Comparison of ENCODE assay signal across 21 mouse cellular contexts in genomic region chr3:148448888-148449287, GRCm38 (mm10).
DNase-seq lines count a peak whose midpoint lies in the region; ATAC-seq lines count a peak whose summit lies in the region.
"Had no signal": no experiment of that assay in that cellular context is flagged by ENCODE, and none has a peak within 500 bp of the region (broad histone marks: within the 10 kb centered on the region; RNA-seq: fewer than 3 reads in every experiment).

No protein-coding gene starts in this region.

- no peak overlapping the region for H3K9ac ChIP-seq in forebrain, embryonic 11.5 days (ENCODE audit: low read length)
- no peak overlapping the region for H3K9ac ChIP-seq in midbrain, embryonic 13.5 days (replicated peaks)
- H3K9ac ChIP-seq in midbrain, embryonic 11.5 days (ENCODE audit: low read length) = no peak overlapping the region
- H3K9ac ChIP-seq in forebrain, embryonic 14.5 days (ENCODE audit: low read length) = no peak overlapping the region
- H3K9ac ChIP-seq in kidney, embryonic 15.5 days = no peak overlapping the region
- H3K9ac ChIP-seq: heart, embryonic 12.5 days; heart, embryonic 15.5 days; hindbrain, embryonic 13.5 days had no signal

- no peak for DNase-seq in forebrain, embryonic 11.5 days (ENCODE audit: low spot score)
- no peak for DNase-seq in forebrain, embryonic 10.5 days (ENCODE audit: extremely low spot score, low spot score)
- no peak for DNase-seq in midbrain, embryonic 11.5 days (ENCODE audit: low spot score, missing footprints)
- DNase-seq in forebrain, embryonic 14.5 days (ENCODE audit: low spot score) = peak; percentile 52
- no peak for DNase-seq in kidney, adult 18-20 months
- DNase-seq: adrenal gland, postnatal 10 days; adrenal gland, postnatal 36 days; cerebellum, adult 18-20 months; cerebellum, adult 9-10 months; cerebellum, postnatal 14 days; gastrocnemius, postnatal 25 days; heart, adult 18-20 months; heart, postnatal 10 days; heart, postnatal 36 days had no signal

- no peak overlapping the region for H3K4me2 ChIP-seq in forebrain, embryonic 11.5 days (ENCODE audit: low read depth, low read length, severe bottlenecking)
- H3K4me2 ChIP-seq in midbrain, embryonic 13.5 days (replicated peaks) = no peak overlapping the region
- H3K4me2 ChIP-seq in midbrain, embryonic 11.5 days = no peak overlapping the region
- no peak overlapping the region for H3K4me2 ChIP-seq in forebrain, embryonic 14.5 days (ENCODE audit: low read length)
- no peak overlapping the region for H3K4me2 ChIP-seq in kidney, embryonic 15.5 days
- H3K4me2 ChIP-seq: heart, embryonic 12.5 days; heart, embryonic 15.5 days; hindbrain, embryonic 13.5 days had no signal

- no peaks in the 10 kb centered on the region for H3K27me3 ChIP-seq in forebrain, embryonic 11.5 days (ENCODE audit: control insufficient read depth, insufficient read depth, low read length)
- H3K27me3 ChIP-seq in forebrain, embryonic 10.5 days (ENCODE audit: poor library complexity, severe bottlenecking) = no peaks in the 10 kb centered on the region
- H3K27me3 ChIP-seq in midbrain, embryonic 13.5 days = no peaks in the 10 kb centered on the region
- H3K27me3 ChIP-seq in midbrain, embryonic 11.5 days (ENCODE audit: control insufficient read depth, insufficient read depth, low read length) = no peaks in the 10 kb centered on the region
- H3K27me3 ChIP-seq in forebrain, embryonic 14.5 days (replicated peaks; ENCODE audit: control insufficient read depth, insufficient read depth, low read length) = no peaks in the 10 kb centered on the region
- no peaks in the 10 kb centered on the region for H3K27me3 ChIP-seq in kidney, embryonic 15.5 days
- H3K27me3 ChIP-seq: hindbrain, embryonic 13.5 days; Patski had no signal

- H3K4me3 ChIP-seq in forebrain, embryonic 11.5 days (ENCODE audit: low read depth, low read length) = no peak overlapping the region
- H3K4me3 ChIP-seq in forebrain, embryonic 10.5 days = no peak overlapping the region
- H3K4me3 ChIP-seq in midbrain, embryonic 13.5 days (replicated peaks) = no peak overlapping the region
- H3K4me3 ChIP-seq in midbrain, embryonic 11.5 days (ENCODE audit: low read depth, low read length) = no peak overlapping the region
- no peak overlapping the region for H3K4me3 ChIP-seq in forebrain, embryonic 14.5 days (ENCODE audit: low read depth, low read length)
- H3K4me3 ChIP-seq in kidney, embryonic 15.5 days (replicated peaks) = no peak overlapping the region
- H3K4me3 ChIP-seq: heart, embryonic 12.5 days; heart, embryonic 15.5 days; hindbrain, embryonic 10.5 days; hindbrain, embryonic 13.5 days had no signal

- no peaks in the 10 kb centered on the region for H3K36me3 ChIP-seq in forebrain, embryonic 11.5 days (ENCODE audit: control insufficient read depth, insufficient read depth, low read length)
- no peaks in the 10 kb centered on the region for H3K36me3 ChIP-seq in forebrain, embryonic 10.5 days (replicated peaks)
- H3K36me3 ChIP-seq in midbrain, embryonic 13.5 days = no peaks in the 10 kb centered on the region
- no peaks in the 10 kb centered on the region for H3K36me3 ChIP-seq in midbrain, embryonic 11.5 days (ENCODE audit: control insufficient read depth, insufficient read depth, low read length)
- H3K36me3 ChIP-seq in forebrain, embryonic 14.5 days (ENCODE audit: control insufficient read depth, insufficient read depth, low read length) = no peaks in the 10 kb centered on the region
- H3K36me3 ChIP-seq in kidney, embryonic 15.5 days = no peaks in the 10 kb centered on the region
- H3K36me3 ChIP-seq: heart, embryonic 12.5 days; heart, embryonic 15.5 days; hindbrain, embryonic 10.5 days; hindbrain, embryonic 13.5 days had no signal

- H3K27ac ChIP-seq in forebrain, embryonic 11.5 days (ENCODE audit: low read depth, low read length) = no peak overlapping the region
- no peak overlapping the region for H3K27ac ChIP-seq in forebrain, embryonic 10.5 days
- H3K27ac ChIP-seq in midbrain, embryonic 13.5 days = no peak overlapping the region
- no peak overlapping the region for H3K27ac ChIP-seq in midbrain, embryonic 11.5 days (ENCODE audit: low read depth, low read length)
- no peak overlapping the region for H3K27ac ChIP-seq in forebrain, embryonic 14.5 days (ENCODE audit: low read depth, low read length)
- H3K27ac ChIP-seq in kidney, embryonic 15.5 days = no peak overlapping the region
- H3K27ac ChIP-seq: heart, embryonic 15.5 days; hindbrain, embryonic 10.5 days; hindbrain, embryonic 13.5 days had no signal

- H3K4me1 ChIP-seq in forebrain, embryonic 11.5 days (replicated peaks; ENCODE audit: control insufficient read depth, insufficient read depth, low read length) = no peaks in the 10 kb centered on the region; the same call in 1 of the 2 replicates
- 0 out of 2 replicates have a peak, but pooled peaks cover 7% of the 10 kb centered on the region for H3K4me1 ChIP-seq in forebrain, embryonic 10.5 days
- H3K4me1 ChIP-seq in midbrain, embryonic 13.5 days (replicated peaks) = peaks cover 11% of the 10 kb centered on the region; the same call in 1 of the 2 replicates
- H3K4me1 ChIP-seq in midbrain, embryonic 11.5 days (ENCODE audit: control insufficient read depth, insufficient read depth, low read length) = no peaks in the 10 kb centered on the region
- no peaks in the 10 kb centered on the region for H3K4me1 ChIP-seq in forebrain, embryonic 14.5 days (ENCODE audit: control insufficient read depth, insufficient read depth, low read length)
- no peaks in the 10 kb centered on the region for H3K4me1 ChIP-seq in kidney, embryonic 15.5 days
- H3K4me1 ChIP-seq: heart, embryonic 12.5 days; heart, embryonic 15.5 days; hindbrain, embryonic 10.5 days; hindbrain, embryonic 13.5 days had no signal

- no peaks in the 10 kb centered on the region for H3K9me3 ChIP-seq in forebrain, embryonic 11.5 days (ENCODE audit: control insufficient read depth, low read length)
- H3K9me3 ChIP-seq in forebrain, embryonic 10.5 days = no peaks in the 10 kb centered on the region
- no peaks in the 10 kb centered on the region for H3K9me3 ChIP-seq in midbrain, embryonic 13.5 days
- no peaks in the 10 kb centered on the region for H3K9me3 ChIP-seq in midbrain, embryonic 11.5 days (ENCODE audit: control insufficient read depth, low read length)
- no peaks in the 10 kb centered on the region for H3K9me3 ChIP-seq in forebrain, embryonic 14.5 days (replicated peaks; ENCODE audit: control insufficient read depth, low read length)
- no peaks in the 10 kb centered on the region for H3K9me3 ChIP-seq in kidney, embryonic 15.5 days (replicated peaks)
- H3K9me3 ChIP-seq: heart, embryonic 12.5 days; heart, embryonic 15.5 days; hindbrain, embryonic 10.5 days; hindbrain, embryonic 13.5 days had no signal

- ATAC-seq in forebrain, embryonic 11.5 days (replicated peaks; ENCODE audit: low FRiP score) = 0 out of 2 replicates have a peak, but pooled peaks have one; percentile 48
- ATAC-seq in midbrain, embryonic 13.5 days = peak; percentile 45
- no peak for ATAC-seq in midbrain, embryonic 11.5 days (ENCODE audit: low FRiP score)
- peak; percentile 70 for ATAC-seq in forebrain, embryonic 14.5 days
- ATAC-seq in kidney, embryonic 15.5 days (replicated peaks; ENCODE audit: low FRiP score) = no peak
- ATAC-seq: Patski had no signal

- 68% methylated on average over 3 of the region's 3 CpGs for WGBS in forebrain, embryonic 11.5 days
- WGBS in forebrain, embryonic 10.5 days = 87% methylated on average over 3 of the region's 3 CpGs
- 62% methylated on average over 3 of the region's 3 CpGs for WGBS in midbrain, embryonic 13.5 days
- WGBS in midbrain, embryonic 11.5 days = 86% methylated on average over 3 of the region's 3 CpGs
- WGBS in forebrain, embryonic 14.5 days = 19% methylated on average over 3 of the region's 3 CpGs
- 69% methylated on average over 3 of the region's 3 CpGs for WGBS in kidney, embryonic 15.5 days

Comparison
In these comparisons a context has a peak if more than half of its experiments do, and no peak if none do; other contexts are left out.
1. ATAC-seq: peak in forebrain, embryonic 11.5 days (single experiment), midbrain, embryonic 13.5 days (single experiment) and forebrain, embryonic 14.5 days (single experiment); none in midbrain, embryonic 11.5 days (single experiment) and kidney, embryonic 15.5 days (single experiment).